Mouse (Mus musculus) left cerebral cortex, adult 11 months (tissue): Measurements from ENCODE around the gene Orai2.
"Not testable (repeated sequence)": the region's sequence is repeated elsewhere in the genome, so short reads cannot be mapped to it uniquely, and the experiment has no call there.

ENCODE experiments used
- DNase-seq: peaks from one replicate; pipeline ENCODE4 v3.0.0; 2022; ENCODE audit warnings: low spot score

Gene Orai2

DNA sequence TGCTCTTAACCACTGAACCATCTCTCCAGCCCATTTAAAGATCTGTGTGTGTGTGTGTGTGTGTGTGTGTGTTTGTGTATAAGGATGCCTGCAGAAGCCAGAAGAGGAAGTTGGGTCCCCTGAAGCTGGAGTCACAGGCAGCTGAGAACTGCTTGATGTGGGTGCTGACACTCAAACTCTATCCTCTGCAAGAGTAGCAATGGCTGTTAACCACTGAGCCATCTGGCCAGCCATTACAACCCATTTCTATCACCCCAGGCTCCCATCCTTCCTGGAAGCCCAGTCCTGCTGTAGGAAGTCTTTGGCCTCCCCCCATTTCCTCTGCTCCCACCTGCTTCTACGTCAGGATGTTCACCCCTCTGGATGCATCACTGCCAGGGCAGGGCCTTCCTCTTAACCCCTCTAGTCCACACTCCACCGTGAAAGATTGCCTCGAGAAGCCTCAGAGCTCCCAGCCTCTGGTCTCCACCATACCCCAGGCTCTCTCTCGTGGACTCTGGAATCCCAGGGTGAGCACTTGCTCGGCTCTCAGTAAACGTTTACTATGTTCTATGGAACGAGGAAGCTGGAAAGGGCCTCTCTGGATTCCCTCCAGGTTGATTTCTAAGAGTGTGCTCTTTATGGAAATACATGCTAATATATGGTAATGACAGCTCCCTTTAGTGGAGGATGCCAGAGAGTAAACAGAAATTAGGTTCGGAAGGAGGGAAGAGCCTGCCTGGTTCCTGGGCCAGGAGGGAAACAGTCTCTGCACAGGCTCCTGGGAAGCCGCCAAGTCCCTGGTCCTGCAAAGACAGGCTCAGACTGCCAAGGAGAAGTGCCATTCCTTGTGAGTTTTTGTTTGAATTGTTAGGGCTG is 3.3 kb upstream of the Orai2 start:
- no peak for DNase-seq

GRCm38 (mm10) chr5:136172939-136173338 is 2.4 kb upstream of the Orai2 start:
- DNase-seq = no peak

GRCm38 (mm10) chr5:136171363-136172341 is 1.1 kb upstream of the Orai2 start:
- no peak for DNase-seq

DNA sequence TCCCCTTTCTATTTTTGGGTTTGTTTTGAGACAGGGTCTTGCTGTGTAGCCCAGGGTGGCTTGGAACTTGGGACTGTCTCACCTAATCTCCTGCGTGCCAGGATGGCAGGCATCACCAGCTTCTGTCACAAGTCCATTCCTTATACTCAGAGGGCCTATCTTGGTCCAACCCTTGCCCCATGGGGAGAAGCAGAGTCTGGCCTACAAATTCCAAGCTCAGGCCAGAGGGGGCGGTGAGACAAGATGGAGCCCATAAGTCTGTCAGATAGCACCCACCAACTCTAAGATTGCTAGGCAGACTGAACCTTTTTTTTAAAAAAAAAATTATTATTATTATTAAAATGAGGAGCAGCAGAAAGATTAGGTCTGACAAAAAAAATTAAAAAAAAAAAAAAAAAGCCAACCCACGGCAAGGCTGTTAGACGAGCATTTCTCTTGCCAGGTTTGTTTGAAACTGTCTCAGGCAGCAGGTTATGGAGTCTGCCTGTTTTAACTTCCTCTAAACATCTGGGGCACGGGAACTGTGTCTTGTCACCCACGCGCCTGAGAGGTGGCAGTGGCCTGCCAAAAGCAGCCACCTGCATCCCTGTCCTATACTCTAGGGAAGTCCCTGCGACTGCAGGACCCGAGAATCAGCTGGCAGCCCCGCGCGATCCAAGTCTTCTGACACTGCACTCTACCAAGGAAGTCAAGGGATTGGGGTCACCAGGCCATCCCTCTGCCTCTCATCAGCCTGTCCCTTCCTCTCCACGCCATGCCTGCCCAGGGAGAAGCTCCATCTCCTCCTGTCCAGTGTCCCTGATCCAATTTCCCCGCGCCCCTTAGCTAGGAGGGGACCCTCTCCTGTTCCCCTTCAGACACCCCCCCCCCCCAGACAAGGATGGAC is 644 bp downstream of the Orai2 start:
- DNase-seq = peak; percentile 30

DNA sequence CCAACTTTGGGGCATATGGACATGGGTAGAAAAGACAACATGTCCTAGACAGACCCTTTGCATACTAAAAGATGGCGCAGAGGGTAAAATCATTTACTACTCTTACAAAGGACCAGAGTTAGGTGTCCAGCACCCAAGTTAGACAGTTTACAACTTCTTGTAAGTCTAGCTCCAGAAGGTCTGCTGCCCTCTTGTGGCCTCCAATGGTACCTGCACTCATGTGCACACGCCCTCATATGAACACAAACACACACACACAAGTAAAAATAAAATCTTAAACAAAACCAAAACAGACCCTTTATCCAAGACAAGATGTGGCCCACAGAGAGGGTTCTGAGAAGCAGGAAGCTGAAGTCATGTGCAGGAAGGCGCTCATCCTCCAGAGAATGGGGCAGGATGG is 2.4 kb downstream of the Orai2 start:
- no peak for DNase-seq

DNA sequence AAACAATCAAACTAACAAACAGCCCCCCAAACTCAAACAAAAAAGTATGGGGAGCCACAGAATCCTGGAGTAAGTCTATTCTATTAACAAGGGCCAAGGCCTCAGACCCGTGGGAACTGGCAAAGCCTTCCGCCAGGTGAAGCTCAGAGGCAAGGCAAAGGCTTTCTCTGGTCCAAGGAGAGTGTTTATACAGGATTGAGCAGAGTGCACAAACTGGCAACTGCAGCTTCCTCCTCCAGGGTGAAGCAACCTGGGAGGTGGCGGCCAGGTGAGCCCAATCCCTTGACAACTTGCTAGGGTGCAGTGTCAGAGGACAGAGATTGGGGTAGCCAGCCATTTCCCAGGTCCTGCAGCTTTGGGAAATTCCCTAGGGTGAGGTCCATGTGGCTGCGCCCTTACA is 3.2 kb downstream of the Orai2 start:
- DNase-seq = no peak

GRCm38 (mm10) chr5:136165246-136165645 is 5.3 kb downstream of the Orai2 start:
- no peak for DNase-seq

- no peak for DNase-seq
Observed at GRCm38 (mm10) chr5:136163807-136164474, 6.6 kb downstream of the Orai2 start.

DNA sequence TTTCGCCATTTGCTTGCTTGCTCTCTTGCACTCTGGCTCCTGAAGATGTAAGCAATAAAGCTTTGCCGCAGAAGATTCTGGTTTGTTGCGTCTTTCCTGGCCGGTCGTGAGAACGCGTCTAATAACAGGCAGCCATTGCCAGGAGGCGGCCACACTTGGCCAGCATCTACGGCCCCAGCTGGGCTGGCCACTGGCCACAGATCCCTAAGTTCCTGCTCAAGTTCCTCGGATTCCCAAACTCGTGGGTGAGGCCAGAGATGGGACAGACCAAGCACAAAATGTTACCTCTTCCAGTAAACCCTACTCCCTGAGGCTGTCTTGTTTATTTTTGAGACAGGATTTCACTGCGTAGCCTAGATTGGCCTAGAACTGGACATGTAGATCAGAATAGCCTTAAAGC is 10.4 kb downstream of the Orai2 start:
- not testable (repeated sequence) for DNase-seq

- DNase-seq = no peak
Observed at GRCm38 (mm10) chr5:136155399-136155798, 15.1 kb downstream of the Orai2 start.

DNA sequence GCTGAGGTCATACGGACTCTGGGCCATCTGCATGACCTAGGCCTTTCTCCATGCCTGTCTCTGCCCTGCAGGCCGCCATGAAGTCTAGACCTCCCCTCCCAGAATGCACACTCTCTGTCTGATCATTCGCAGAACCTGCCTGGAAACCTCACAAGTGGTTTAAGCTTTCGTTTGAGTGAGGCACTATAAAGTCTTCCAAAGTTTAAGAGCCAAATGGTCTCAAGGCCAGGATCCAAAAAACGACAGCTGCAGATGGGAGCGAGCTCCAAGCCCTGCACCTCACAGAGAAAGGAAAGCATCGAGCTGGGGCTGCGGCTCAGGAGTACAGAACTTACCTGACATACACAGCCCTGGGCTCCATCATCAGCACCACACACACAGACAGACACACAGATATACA is 18.1 kb downstream of the Orai2 start:
- no peak for DNase-seq

- not testable (repeated sequence) for DNase-seq
Observed at GRCm38 (mm10) chr5:136149134-136149576, 21.4 kb downstream of the Orai2 start.

GRCm38 (mm10) chr5:136147704-136148103 is 22.8 kb downstream of the Orai2 start:
- DNase-seq = no peak

DNA sequence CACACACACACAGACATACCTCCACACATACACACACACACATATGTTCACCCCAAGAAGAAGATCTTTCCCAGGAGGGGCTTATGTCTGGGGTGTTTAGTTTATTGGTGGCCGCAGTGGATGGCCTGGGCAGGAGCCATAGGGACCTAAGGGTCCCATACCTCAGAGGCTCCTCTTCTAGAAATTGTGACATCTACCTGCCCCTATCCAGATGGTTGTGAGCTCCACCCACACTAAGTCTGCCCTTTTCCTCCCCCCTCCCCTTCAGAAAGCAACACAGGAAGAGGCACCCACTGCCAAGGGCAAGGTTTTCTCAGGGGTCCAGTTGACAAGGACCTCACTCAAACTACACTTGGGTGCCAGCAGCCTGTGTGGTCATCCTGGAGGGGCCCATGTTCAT is 23.6 kb downstream of the Orai2 start:
- no peak for DNase-seq

- DNase-seq = no peak
Observed at GRCm38 (mm10) chr5:136144606-136145430, 25.7 kb downstream of the Orai2 start.

DNA sequence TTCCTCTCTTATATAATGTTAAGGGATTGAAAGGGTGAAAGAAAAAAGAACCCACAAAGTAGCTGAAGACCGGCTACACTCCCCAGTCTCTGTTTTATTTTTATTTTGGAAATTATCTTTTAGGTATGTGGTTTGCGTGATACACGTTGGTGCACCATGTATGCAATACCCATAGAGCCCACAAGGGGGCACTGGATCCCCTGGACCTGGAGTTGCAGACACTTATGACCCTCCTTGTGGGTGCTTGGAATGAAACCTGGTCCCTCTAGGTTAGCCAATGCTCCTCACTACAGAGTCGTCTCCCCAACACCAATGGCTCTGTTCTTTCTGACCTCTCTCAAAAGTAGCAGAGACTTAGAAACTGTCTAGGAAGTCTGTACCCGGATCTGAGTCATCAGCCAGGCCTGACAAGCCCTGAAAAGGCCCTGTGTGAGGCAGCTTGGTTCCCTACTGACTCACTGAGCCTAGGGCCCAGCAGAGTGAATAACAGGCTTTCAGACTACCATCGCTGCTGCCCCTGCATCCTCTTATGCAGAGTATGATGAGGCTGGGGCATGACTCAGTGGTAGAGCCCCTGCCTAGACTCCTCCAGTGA is 27.3 kb downstream of the Orai2 start:
- DNase-seq = no peak

- no peak for DNase-seq
Observed at GRCm38 (mm10) chr5:136142746-136143145, 27.8 kb downstream of the Orai2 start.

GRCm38 (mm10) chr5:136140057-136140482 is 30.4 kb downstream of the Orai2 start:
- DNase-seq = no peak

- DNase-seq = no peak
Observed at GRCm38 (mm10) chr5:136139393-136139792, 31.1 kb downstream of the Orai2 start.
